ENCODE assay signal across 19 mouse cellular contexts in the genomic region with DNA sequence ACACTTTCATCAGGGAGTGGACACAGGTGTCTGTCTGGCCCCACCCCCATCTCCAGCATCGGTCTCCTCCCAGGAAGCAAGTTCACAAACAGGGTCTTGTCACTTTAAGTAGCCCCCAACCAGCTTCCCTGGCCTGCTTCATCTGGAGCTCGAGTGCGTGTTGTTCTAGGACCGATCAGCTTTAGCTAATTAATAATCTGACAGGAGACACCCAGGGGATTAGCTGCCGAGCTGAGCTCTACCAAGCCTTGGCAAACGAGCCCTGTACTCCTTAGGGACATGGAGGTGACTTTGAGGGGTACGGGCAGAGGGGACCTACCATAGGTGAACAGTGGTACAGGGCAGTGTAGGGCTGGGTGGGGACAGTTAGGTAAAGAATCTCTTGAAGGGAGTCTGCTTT. TPM values are rescaled to one million over a fixed set of nuclear protein-coding genes. Genes with fewer than 3 reads are reported as not detected.
DNase-seq lines count a peak whose midpoint lies in the region; ATAC-seq and TF ChIP-seq lines count a peak whose summit lies in the region.
"Had no signal": no experiment of that assay in that cellular context is flagged by ENCODE, and none has a peak within 500 bp of the region (broad histone marks: within the 10 kb centered on the region; RNA-seq: fewer than 3 reads in every experiment).

No protein-coding gene starts in this region.

- no peaks in the 10 kb centered on the region for H3K9me3 ChIP-seq in hindbrain, embryonic 13.5 days
- no peaks in the 10 kb centered on the region for H3K9me3 ChIP-seq in hindbrain, embryonic 14.5 days (ENCODE audit: control insufficient read depth, low read length)
- no peaks in the 10 kb centered on the region for H3K9me3 ChIP-seq in midbrain, embryonic 12.5 days
- no peaks in the 10 kb centered on the region for H3K9me3 ChIP-seq in midbrain, embryonic 10.5 days (replicated peaks)
- H3K9me3 ChIP-seq: embryonic facial prominence, embryonic 10.5 days; heart, embryonic 15.5 days; hindbrain, embryonic 15.5 days had no signal

- no peak overlapping the region for H3K9ac ChIP-seq in hindbrain, embryonic 13.5 days
- H3K9ac ChIP-seq in hindbrain, embryonic 14.5 days: no peak overlapping the region
- no peak overlapping the region for H3K9ac ChIP-seq in midbrain, embryonic 12.5 days (replicated peaks)
- H3K9ac ChIP-seq: heart, embryonic 15.5 days; hindbrain, embryonic 15.5 days had no signal

- H3K4me3 ChIP-seq in hindbrain, embryonic 13.5 days: no peak overlapping the region
- no peak overlapping the region for H3K4me3 ChIP-seq in hindbrain, embryonic 14.5 days (replicated peaks; ENCODE audit: low read length)
- H3K4me3 ChIP-seq in midbrain, embryonic 12.5 days: no peak overlapping the region
- H3K4me3 ChIP-seq in midbrain, embryonic 10.5 days: no peak overlapping the region
- H3K4me3 ChIP-seq: embryonic facial prominence, embryonic 10.5 days; heart, adult 2 months; heart, embryonic 15.5 days; hindbrain, embryonic 15.5 days had no signal

- H3K27ac ChIP-seq in hindbrain, embryonic 13.5 days: no peak overlapping the region
- H3K27ac ChIP-seq in hindbrain, embryonic 14.5 days: no peak overlapping the region
- no peak overlapping the region for H3K27ac ChIP-seq in midbrain, embryonic 12.5 days (replicated peaks)
- H3K27ac ChIP-seq in midbrain, embryonic 10.5 days (replicated peaks): no peak overlapping the region
- H3K27ac ChIP-seq: embryonic facial prominence, embryonic 10.5 days; heart, adult 2 months; heart, embryonic 15.5 days; hindbrain, embryonic 15.5 days had no signal

- no peak for TF ChIP-seq CTCF in brain, embryonic 14.5 days (IDR thresholded peaks at IDR 0.05; ENCODE audit: borderline replicate concordance, extremely low read depth, insufficient read depth, insufficient read length)

- H3K4me1 ChIP-seq in hindbrain, embryonic 13.5 days (replicated peaks): peaks cover 47% of the 10 kb centered on the region
- H3K4me1 ChIP-seq in hindbrain, embryonic 14.5 days (replicated peaks; ENCODE audit: control insufficient read depth, insufficient read depth, low read length): peaks cover 7% of the 10 kb centered on the region; the same call in 1 of the 2 replicates
- H3K4me1 ChIP-seq in midbrain, embryonic 12.5 days: peaks cover 22% of the 10 kb centered on the region
- peaks cover 44% of the 10 kb centered on the region for H3K4me1 ChIP-seq in midbrain, embryonic 10.5 days

- ATAC-seq in hindbrain, embryonic 13.5 days (ENCODE audit: low FRiP score): peak; percentile 18; the same call in 1 of the 2 replicates
- no peak; the same call in 1 of the 2 replicates for ATAC-seq in hindbrain, embryonic 14.5 days (ENCODE audit: low FRiP score)
- ATAC-seq in midbrain, embryonic 12.5 days (ENCODE audit: low FRiP score, low read depth): peak; percentile 39; the same call in 1 of the 2 replicates
- ATAC-seq: activated CD4-positive, CD25-positive, alpha-beta regulatory T cell, adult 4 months; forebrain, embryonic 16.5 days; Patski had no signal

- WGBS in hindbrain, embryonic 13.5 days: 27% methylated on average over 7 of the region's 7 CpGs
- WGBS in hindbrain, embryonic 14.5 days: 18% methylated on average over 7 of the region's 7 CpGs
- 23% methylated on average over 7 of the region's 7 CpGs for WGBS in midbrain, embryonic 12.5 days
- WGBS in midbrain, embryonic 10.5 days: 46% methylated on average over 7 of the region's 7 CpGs

- H3K4me2 ChIP-seq in hindbrain, embryonic 13.5 days: no peak overlapping the region
- H3K4me2 ChIP-seq in hindbrain, embryonic 14.5 days (replicated peaks): no peak overlapping the region
- no peak overlapping the region for H3K4me2 ChIP-seq in midbrain, embryonic 12.5 days (replicated peaks)
- H3K4me2 ChIP-seq: heart, embryonic 11.5 days; heart, embryonic 15.5 days; hindbrain, embryonic 15.5 days had no signal

- TF ChIP-seq POLR2A in brain, embryonic 14.5 days (IDR thresholded peaks at IDR 0.05; ENCODE audit: borderline replicate concordance, extremely low read depth, insufficient read depth, insufficient read length, poor library complexity, severe bottlenecking): no peak

- no peaks in the 10 kb centered on the region for H3K36me3 ChIP-seq in hindbrain, embryonic 13.5 days
- no peaks in the 10 kb centered on the region for H3K36me3 ChIP-seq in hindbrain, embryonic 14.5 days (replicated peaks; ENCODE audit: control insufficient read depth, insufficient read depth)
- no peaks in the 10 kb centered on the region for H3K36me3 ChIP-seq in midbrain, embryonic 12.5 days
- 0 out of 2 replicates have a peak, but pooled peaks cover 2% of the 10 kb centered on the region for H3K36me3 ChIP-seq in midbrain, embryonic 10.5 days
- H3K36me3 ChIP-seq: embryonic facial prominence, embryonic 10.5 days; heart, embryonic 15.5 days; hindbrain, embryonic 15.5 days had no signal

- H3K27me3 ChIP-seq in hindbrain, embryonic 13.5 days: peaks cover 83% of the 10 kb centered on the region
- H3K27me3 ChIP-seq in hindbrain, embryonic 14.5 days (ENCODE audit: control insufficient read depth, insufficient read depth, low read length): peaks cover 45% of the 10 kb centered on the region
- H3K27me3 ChIP-seq in midbrain, embryonic 12.5 days: peaks cover 95% of the 10 kb centered on the region
- peaks cover 93% of the 10 kb centered on the region for H3K27me3 ChIP-seq in midbrain, embryonic 10.5 days (ENCODE audit: low read depth, poor library complexity, severe bottlenecking)
- H3K27me3 ChIP-seq: heart, embryonic 15.5 days; Patski had no signal

- DNase-seq in hindbrain, embryonic 14.5 days (ENCODE audit: low spot score): no peak
- no peak for DNase-seq in midbrain, embryonic 10.5 days (ENCODE audit: low spot score)
- peak; percentile 42 for DNase-seq in brain, embryonic 14.5 days (ENCODE audit: low read depth)
- peak; percentile 72 for DNase-seq in retina, postnatal 7 days (ENCODE audit: low read depth, low spot score)
- DNase-seq: adrenal gland, postnatal 25 days; cerebellum, adult 2 months; cerebellum, postnatal 10 days; gastrocnemius, postnatal 14 days; heart, adult 2 months; heart, postnatal 14 days had no signal

RNA-seq across cellular contexts. Expression of gene Casz1, which starts 40.7 kb away (rescaled TPM):
- polyA plus RNA-seq in hindbrain, embryonic 13.5 days (2015; fragmentation: Nextera tagmentation; extraction: Ambion mirVana): 6.7 and 8.1 TPM in 2 replicates
- polyA plus RNA-seq in hindbrain, embryonic 14.5 days (2014; fragmentation: Nextera tagmentation; extraction: Ambion mirVana): 6.6 and 7.1 TPM in 2 replicates
- 3.3 and 4.1 TPM in 2 replicates for polyA plus RNA-seq in midbrain, embryonic 12.5 days (2016; fragmentation: Nextera tagmentation; extraction: Ambion mirVana)
- polyA plus RNA-seq in midbrain, embryonic 10.5 days (2016; fragmentation: Nextera tagmentation; extraction: Ambion mirVana): 2.9 and 6.3 TPM in 2 replicates
- 2.9 and 6.9 TPM in 2 replicates for polyA plus RNA-seq in brain, embryonic 14.5 days (2012; rRNA removed)

Comparison
In these comparisons a context has a peak if more than half of its experiments do, and no peak if none do; other contexts are left out.
1. DNase-seq: peak in brain, embryonic 14.5 days (single experiment) and retina, postnatal 7 days (single experiment); none in hindbrain, embryonic 14.5 days (single experiment) and midbrain, embryonic 10.5 days (single experiment).